In the genomic region with DNA sequence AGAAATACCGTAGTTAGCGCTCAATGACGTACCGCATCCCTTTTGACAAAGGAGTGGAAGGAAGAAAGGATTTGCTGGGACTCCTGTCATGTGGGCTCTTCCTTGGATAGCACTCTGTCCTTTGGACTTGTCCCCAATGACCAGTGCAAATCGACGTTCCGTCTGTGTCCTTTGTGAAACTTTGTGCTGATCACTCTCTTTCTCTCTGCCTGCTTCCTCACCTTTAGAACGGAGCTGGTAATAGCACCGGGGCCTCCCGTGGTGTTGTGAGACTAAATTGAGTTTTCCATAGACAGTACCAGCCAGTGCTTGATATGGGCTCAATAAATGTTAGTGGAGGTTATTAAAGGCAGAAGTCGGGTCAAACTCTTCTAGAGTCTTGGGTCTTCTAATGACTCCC, we compare ENCODE assay signal across 20 mouse cellular contexts. TPM values are rescaled to one million over a fixed set of nuclear protein-coding genes. Genes with fewer than 3 reads are reported as not detected.
DNase-seq lines count a peak whose midpoint lies in the region; TF ChIP-seq lines count a peak whose summit lies in the region.
"Had no signal": no experiment of that assay in that cellular context is flagged by ENCODE, and none has a peak within 500 bp of the region (broad histone marks: within the 10 kb centered on the region; RNA-seq: fewer than 3 reads in every experiment).

No protein-coding gene starts in this region.

- no peaks in the 10 kb centered on the region for H3K4me1 ChIP-seq in kidney, adult 2 months (ENCODE audit: control insufficient read depth, insufficient read depth, low read length)
- no peaks in the 10 kb centered on the region for H3K4me1 ChIP-seq in liver, adult 2 months (ENCODE audit: control insufficient read depth, insufficient read depth, low read length)

- WGBS in kidney, adult 2 months: 67% methylated on average over 11 of the region's 11 CpGs
- WGBS in liver, adult 2 months: 69% methylated on average over 11 of the region's 11 CpGs

- H3K4me3 ChIP-seq in kidney, adult 2 months (ENCODE audit: insufficient read depth, low read depth, low read length): no peak overlapping the region
- H3K4me3 ChIP-seq in liver, adult 2 months (ENCODE audit: insufficient read depth, low read depth, low read length): no peak overlapping the region
- H3K4me3 ChIP-seq: embryonic facial prominence, embryonic 13.5 days; embryonic facial prominence, embryonic 15.5 days; erythroblast, embryonic 14.5 days; forebrain, embryonic 10.5 days; forebrain, embryonic 12.5 days had no signal

- H3K27me3 ChIP-seq in kidney, adult 2 months (replicated peaks; ENCODE audit: control insufficient read depth, insufficient read depth, low read length): no peaks in the 10 kb centered on the region
- H3K27me3 ChIP-seq in liver, adult 2 months (ENCODE audit: control insufficient read depth, insufficient read depth, low read length): peaks cover 3% of the 10 kb centered on the region; the same call in 1 of the 2 replicates
- H3K27me3 ChIP-seq: embryonic facial prominence, embryonic 13.5 days; embryonic facial prominence, embryonic 15.5 days had no signal

- no peak overlapping the region for H3K9ac ChIP-seq in liver, adult 2 months (ENCODE audit: low read depth, low read length)
- H3K9ac ChIP-seq: embryonic facial prominence, embryonic 13.5 days; embryonic facial prominence, embryonic 15.5 days; forebrain, embryonic 12.5 days had no signal

- H3K27ac ChIP-seq in kidney, adult 2 months (ENCODE audit: insufficient read depth, low read depth, low read length): no peak overlapping the region
- H3K27ac ChIP-seq in liver, adult 2 months (replicated peaks; ENCODE audit: insufficient read depth, low read depth, low read length): no peak overlapping the region
- H3K27ac ChIP-seq: forebrain, embryonic 10.5 days; forebrain, embryonic 12.5 days had no signal

- no peaks in the 10 kb centered on the region for H3K79me2 ChIP-seq in liver, adult 2 months (ENCODE audit: control insufficient read depth, insufficient read depth, low read length)

- H3K36me3 ChIP-seq in kidney, adult 2 months (ENCODE audit: control insufficient read depth, insufficient read depth, low read length): no peaks in the 10 kb centered on the region
- no peaks in the 10 kb centered on the region for H3K36me3 ChIP-seq in liver, adult 2 months (ENCODE audit: control insufficient read depth, insufficient read depth, low read length)
- H3K36me3 ChIP-seq: embryonic facial prominence, embryonic 13.5 days; embryonic facial prominence, embryonic 15.5 days; forebrain, embryonic 10.5 days; forebrain, embryonic 12.5 days had no signal

- no peak for TF ChIP-seq POLR2A in kidney, adult 2 months (IDR thresholded peaks at IDR 0.05; ENCODE audit: low read depth, low read length)
- TF ChIP-seq POLR2A in liver, adult 2 months (IDR thresholded peaks at IDR 0.05; ENCODE audit: extremely low read depth, insufficient read depth, low read length): no peak

- TF ChIP-seq CTCF in kidney, adult 2 months (conservative IDR thresholded peaks at IDR 0.05; ENCODE audit: insufficient read depth, insufficient read length, low read depth, low read length): no peak
- no peak for TF ChIP-seq CTCF in liver, adult 2 months (IDR thresholded peaks at IDR 0.05; ENCODE audit: low read depth, low read length)

- DNase-seq in kidney, adult 2 months: peak; percentile 50
- DNase-seq in kidney, postnatal 14 days: no peak
- peak; percentile 15 for DNase-seq in liver, adult 2 months (ENCODE audit: extremely low read depth, low read depth, low spot score)
- no peak for DNase-seq in liver
- no peak for DNase-seq in lung, postnatal 10 days
- DNase-seq: adrenal gland, adult 2 months; adrenal gland, postnatal 10 days; adrenal gland, postnatal 25 days; cerebellum, adult 11 months; cerebellum, adult 18-20 months; cerebellum, adult 8-10 months; cerebellum, adult 9-11 months; cerebellum, postnatal 14 days; cerebellum, postnatal 36 days; embryo, embryonic 11 days had no signal

RNA-seq across cellular contexts. Expression of a gene that starts 6.6 kb away (rescaled TPM):
- 12.7 and 15.4 TPM in 2 replicates for polyA plus RNA-seq in kidney, adult 2 months (2012; rRNA removed)
- 1.9 and 2.4 TPM in 2 replicates for total RNA-seq in liver, adult 2 months (2014; rRNA removed)
- polyA plus RNA-seq in liver, adult 2 months (2012; rRNA removed): 1.9 and 2.0 TPM in 2 replicates
- polyA plus RNA-seq: erythroblast, embryonic 14.5 days had no signal

RNA-seq across cellular contexts. Expression of a gene that starts 56.4 kb away (rescaled TPM):
- 0.66 and 1.3 TPM in 2 replicates for polyA plus RNA-seq in kidney, adult 2 months (2012; rRNA removed)
- total RNA-seq in liver, adult 2 months (2014; rRNA removed): 0.07 TPM in 1 of 2 replicates, not detected in the other
- 0.06 TPM in 1 of 2 replicates, not detected in the other for polyA plus RNA-seq in liver, adult 2 months (2012; rRNA removed)
- polyA plus RNA-seq: erythroblast, embryonic 14.5 days had no signal

Comparison
In these comparisons a context has a peak if more than half of its experiments do, and no peak if none do; other contexts are left out.
1. DNase-seq: peak in kidney, adult 2 months (single experiment) and liver, adult 2 months (single experiment); none in kidney, postnatal 14 days (single experiment), liver (single experiment) and lung, postnatal 10 days (single experiment).